Mouse (Mus musculus) retina, adult 2 months (tissue): ENCODE results near the gene Bglap3.
"Not testable (repeated sequence)": the region's sequence is repeated elsewhere in the genome, so short reads cannot be mapped to it uniquely, and the experiment has no call there.

Experiments used
- DNase-seq: peaks from one replicate; pipeline ENCODE4 v3.0.0-alpha.2; 2012; ENCODE audit warnings: low read depth, low spot score

The Bglap3 gene

GRCm38 (mm10) chr3:88378599-88378998 is 6.1 kb upstream of the Bglap3 start, which contains the start of gene Bglap2:
TSS of gene Bglap2 (minus strand) at chr3:88378699.
- DNase-seq, result not testable (repeated sequence)

GRCm38 (mm10) chr3:88376644-88377043 is 4.1 kb upstream of the Bglap3 start:
- not testable (repeated sequence) for DNase-seq

GRCm38 (mm10) chr3:88375750-88376626 is 3.4 kb upstream of the Bglap3 start:
- DNase-seq, result not testable (repeated sequence)

GRCm38 (mm10) chr3:88368511-88368910 is 4.0 kb downstream of the Bglap3 start:
- DNase-seq, result not testable (repeated sequence)

GRCm38 (mm10) chr3:88367517-88367916 is 5.0 kb downstream of the Bglap3 start:
- DNase-seq, result not testable (repeated sequence)

- not testable (repeated sequence) for DNase-seq
Measured at GRCm38 (mm10) chr3:88366830-88367428, 5.6 kb downstream of the Bglap3 start.

GRCm38 (mm10) chr3:88365705-88366361 is 6.7 kb downstream of the Bglap3 start:
- no peak for DNase-seq

- DNase-seq, result no peak
Measured at GRCm38 (mm10) chr3:88364337-88364736, 8.2 kb downstream of the Bglap3 start, which contains the start of gene Paqr6. TSS of gene Paqr6 (plus strand) at chr3:88364584.

- no peak for DNase-seq
Measured at GRCm38 (mm10) chr3:88363700-88364099, 8.8 kb downstream of the Bglap3 start.

GRCm38 (mm10) chr3:88361612-88362313 is 10.8 kb downstream of the Bglap3 start:
- no peak for DNase-seq

GRCm38 (mm10) chr3:88361096-88361495 is 11.4 kb downstream of the Bglap3 start:
- no peak for DNase-seq

GRCm38 (mm10) chr3:88359989-88360388 is 12.6 kb downstream of the Bglap3 start:
- no peak for DNase-seq

- no peak for DNase-seq
Measured at GRCm38 (mm10) chr3:88359584-88359983, 13.0 kb downstream of the Bglap3 start.

- no peak for DNase-seq
Measured at GRCm38 (mm10) chr3:88354396-88355165, 18.0 kb downstream of the Bglap3 start.

GRCm38 (mm10) chr3:88352907-88353306 is 19.6 kb downstream of the Bglap3 start:
- no peak for DNase-seq

- no peak for DNase-seq
Measured at GRCm38 (mm10) chr3:88350732-88351131, 21.8 kb downstream of the Bglap3 start.

- DNase-seq, result no peak
Measured at GRCm38 (mm10) chr3:88339006-88339405, 33.5 kb downstream of the Bglap3 start.

- no peak for DNase-seq
Measured at GRCm38 (mm10) chr3:88338316-88338715, 34.2 kb downstream of the Bglap3 start.

- no peak for DNase-seq
Measured at GRCm38 (mm10) chr3:88337367-88338020, 35.0 kb downstream of the Bglap3 start.
